Mouse (Mus musculus): Measurements from ENCODE around the gene Abhd11. TPM values are rescaled to one million over a fixed set of nuclear protein-coding genes. Genes with fewer than 3 reads are reported as not detected.

Abhd11 gene
- total RNA-seq (2023; ENCODE audit: inconsistent age) = 33.6 to 38.3 TPM (median 37.2 TPM) in 4 replicates

GRCm38 (mm10) chr5:135008671-135009589 is at the start of gene Abhd11:
Gene Abhd11 (plus strand): TSS chr5:135009152.

DNA sequence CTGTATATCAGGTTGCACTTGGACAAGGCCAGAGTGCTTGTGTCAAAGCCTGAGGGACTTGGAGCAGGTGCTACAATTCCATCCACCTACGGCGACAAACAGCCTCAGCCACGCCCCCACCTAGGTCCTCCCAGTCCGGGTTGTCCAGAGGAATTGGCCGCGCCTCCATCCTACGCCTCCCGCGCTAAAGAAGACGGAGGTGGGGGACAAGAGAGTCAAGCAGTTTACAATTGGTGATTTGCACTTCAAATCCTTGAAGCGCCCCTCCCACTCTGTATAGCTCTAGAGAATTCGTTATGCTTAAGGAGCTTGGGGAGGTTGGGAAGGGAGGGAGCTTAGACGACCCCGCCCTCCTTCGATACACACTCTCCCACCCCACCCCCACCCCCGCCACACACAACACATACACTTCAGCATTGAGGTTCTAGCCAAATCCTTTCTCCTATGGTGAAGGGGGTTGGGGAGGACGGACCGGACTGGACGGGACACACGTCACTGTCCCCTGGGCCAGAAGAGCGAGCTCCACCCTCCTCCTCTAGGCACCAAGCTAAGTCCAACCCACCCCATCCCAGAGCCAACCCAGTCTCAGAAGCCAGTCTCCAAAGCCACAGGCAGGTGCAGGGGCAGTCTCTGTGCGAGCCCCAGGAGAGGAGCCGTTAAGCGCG is 23.2 kb upstream of the Abhd11 start, which contains the start of gene Cldn3:
TSS of gene Cldn3 (plus strand) at position 582 of the 665 bp plus-strand sequence.

GRCm38 (mm10) chr5:135023344-135024173 is 14.6 kb downstream of the Abhd11 start, which contains the start of gene Stx1a:
Gene Stx1a (plus strand): TSS chr5:135023482.

Other genes starting within 250 kb of the Abhd11 start
- gene Tmem270, start 102.4 kb upstream of the Abhd11 start, total RNA-seq (2023; ENCODE audit: inconsistent age) = not detected in 4 replicates
- not detected in 4 replicates for gene Cldn13, start 93.6 kb upstream of the Abhd11 start, total RNA-seq (2023; ENCODE audit: inconsistent age)
- gene Mettl27, start 76.8 kb upstream of the Abhd11 start, total RNA-seq (2023; ENCODE audit: inconsistent age) = 2.3 to 3.3 TPM (median 3.0 TPM) in 4 replicates
- not detected in 4 replicates for gene Cldn4, start 62.2 kb upstream of the Abhd11 start, total RNA-seq (2023; ENCODE audit: inconsistent age)
- gene Cldn3, start 22.9 kb upstream of the Abhd11 start, total RNA-seq (2023; ENCODE audit: inconsistent age) = not detected in 4 replicates
- 1.7 to 3.0 TPM (median 2.3 TPM) in 4 replicates for gene Stx1a, start 14.3 kb downstream of the Abhd11 start, total RNA-seq (2023; ENCODE audit: inconsistent age)
- gene Dnajc30, start 55.0 kb downstream of the Abhd11 start, total RNA-seq (2023; ENCODE audit: inconsistent age) = 20.1 to 21.2 TPM (median 20.9 TPM) in 4 replicates
- 104 to 126 TPM (median 115 TPM) in 4 replicates for gene Bud23, start 55.8 kb downstream of the Abhd11 start, total RNA-seq (2023; ENCODE audit: inconsistent age)
- gene Vps37d, start 69.1 kb downstream of the Abhd11 start, total RNA-seq (2023; ENCODE audit: inconsistent age) = 0.33 to 0.71 TPM (median 0.66 TPM) in 3 of 4 replicates, not detected in the other
- gene Mlxipl, start 80.7 kb downstream of the Abhd11 start, total RNA-seq (2023; ENCODE audit: inconsistent age) = not detected in 4 replicates
- 15.9 to 23.0 TPM (median 17.9 TPM) in 4 replicates for gene Tbl2, start 140.5 kb downstream of the Abhd11 start, total RNA-seq (2023; ENCODE audit: inconsistent age)
- 75.5 to 78.3 TPM (median 76.9 TPM) in 4 replicates for gene Bcl7b, start 159.1 kb downstream of the Abhd11 start, total RNA-seq (2023; ENCODE audit: inconsistent age)
- 104 to 111 TPM (median 109 TPM) in 4 replicates for gene Baz1b, start 178.1 kb downstream of the Abhd11 start, total RNA-seq (2023; ENCODE audit: inconsistent age)
- 0.29 to 0.66 TPM (median 0.61 TPM) in 3 of 4 replicates, not detected in the other for gene Fzd9, start 242.1 kb downstream of the Abhd11 start, total RNA-seq (2023; ENCODE audit: inconsistent age)